Mouse (Mus musculus) gastrocnemius, adult 2 months (tissue): ENCODE measurements at regions not wholly inside any gene's neighbourhood (a gene's known extent, or its start where the extent isn't known, plus 50 kb on each side); places are given as distances from the start of the nearest gene placed in this dataset.

Experiments
- DNase-seq: peaks from one replicate; pipeline ENCODE4 v3.0.0; 2022
- H3K27ac ChIP-seq: fragments of 200-600 bp; 2 replicates; pipeline ENCODE4 v1.8.1; 2022; ENCODE audit warnings: mild to moderate bottlenecking
- H3K4me3 ChIP-seq: fragments of 200-600 bp; 2 replicates; pipeline ENCODE4 v1.8.1; 2022; ENCODE audit warnings: mild to moderate bottlenecking, moderate library complexity
- CTCF ChIP-seq: fragments of 200-600 bp; IDR thresholded peaks from 2 replicates; pipeline ENCODE4 v1.8.1; 2022; ENCODE audit warnings: antibody characterized with exemption, mild to moderate bottlenecking, moderate library complexity
- intact Hi-C: fragments of 180-260 bp; cut with DNase I; formaldehyde crosslinking; loops from one replicate; pipeline ENCODE4 v1.15.1; 2025

- intact Hi-C loops = no loop called here
- no peak for TF ChIP-seq CTCF
- no peak for DNase-seq
- Histone ChIP-seq H3K4me3 (no peak overlapping the region), H3K27ac (no peak overlapping the region)
These were observed 345.8 kb downstream of the Arl4a start for GRCm38 (mm10) chr12:39692043-39692442.

- no peak for DNase-seq
- TF ChIP-seq CTCF = no peak
- Histone ChIP-seq H3K27ac (no peak overlapping the region), H3K4me3 (no peak overlapping the region)
- intact Hi-C loops = no loop called here
These were observed 352.4 kb downstream of the Arl4a start for GRCm38 (mm10) chr12:39685399-39685798.

GRCm38 (mm10) chr12:39682121-39682520 lies 355.7 kb downstream of the Arl4a start:
- intact Hi-C loops = no loop called here

GRCm38 (mm10) chr12:39675608-39676007 lies 362.2 kb downstream of the Arl4a start:
- TF ChIP-seq CTCF = no peak
- Histone ChIP-seq H3K27ac (no peak overlapping the region), H3K4me3 (no peak overlapping the region)
- intact Hi-C loops = no loop called here
- DNase-seq = no peak

More at GRCm38 (mm10) chr12:39682121-39682520, 355.7 kb downstream of the Arl4a start:
- TF ChIP-seq CTCF = no peak
- no peak for DNase-seq
- no peak overlapping the region for H3K4me3 ChIP-seq
- H3K27ac ChIP-seq = no peak overlapping the region

GRCm38 (mm10) chr12:39667701-39668100 lies 370.1 kb downstream of the Arl4a start:
- intact Hi-C loops = no loop called here
- no peak for TF ChIP-seq CTCF
- H3K4me3 ChIP-seq = no peak overlapping the region
- no peak overlapping the region for H3K27ac ChIP-seq
- DNase-seq = no peak

- TF ChIP-seq CTCF = peak; percentile 72
- intact Hi-C loops = loop anchor here (2.0 kb wide), 1 partner anchor 371 kb away; no protein-coding TSS in a partner anchor
- peak; percentile 59 for DNase-seq
These were observed 372.4 kb downstream of the Arl4a start for GRCm38 (mm10) chr12:39665448-39665847.

GRCm38 (mm10) chr12:39660420-39660819 lies 377.4 kb downstream of the Arl4a start:
- DNase-seq = no peak
- no peak for TF ChIP-seq CTCF
- Histone ChIP-seq H3K27ac (no peak overlapping the region), H3K4me3 (no peak overlapping the region)
- intact Hi-C loops = no loop called here

More at GRCm38 (mm10) chr12:39665448-39665847, 372.4 kb downstream of the Arl4a start:
- H3K4me3 ChIP-seq = no peak overlapping the region
- no peak overlapping the region for H3K27ac ChIP-seq

GRCm38 (mm10) chr12:39656606-39657005 lies 381.2 kb downstream of the Arl4a start:
- Histone ChIP-seq H3K27ac (no peak overlapping the region), H3K4me3 (no peak overlapping the region)
- DNase-seq = no peak
- intact Hi-C loops = no loop called here
- no peak for TF ChIP-seq CTCF

- Histone ChIP-seq H3K27ac (no peak overlapping the region), H3K4me3 (no peak overlapping the region)
- DNase-seq = no peak
- intact Hi-C loops = no loop called here
- TF ChIP-seq CTCF = no peak
These were observed 388.9 kb downstream of the Arl4a start for GRCm38 (mm10) chr12:39648952-39649351.

GRCm38 (mm10) chr12:39646556-39646955 lies 391.3 kb downstream of the Arl4a start:
- DNase-seq = no peak
- TF ChIP-seq CTCF = no peak
- intact Hi-C loops = no loop called here
- no peak overlapping the region for H3K4me3 ChIP-seq
- no peak overlapping the region for H3K27ac ChIP-seq

GRCm38 (mm10) chr12:39645581-39645980 lies 392.2 kb downstream of the Arl4a start:
- TF ChIP-seq CTCF = no peak
- Histone ChIP-seq H3K4me3 (no peak overlapping the region), H3K27ac (no peak overlapping the region)
- DNase-seq = no peak
- intact Hi-C loops = no loop called here

GRCm38 (mm10) chr12:39639246-39639645 lies 398.6 kb downstream of the Arl4a start:
- Histone ChIP-seq H3K27ac (no peak overlapping the region), H3K4me3 (no peak overlapping the region)
- no peak for DNase-seq
- intact Hi-C loops = no loop called here
- no peak for TF ChIP-seq CTCF

GRCm38 (mm10) chr12:39634337-39634736 lies 403.5 kb downstream of the Arl4a start:
- TF ChIP-seq CTCF = no peak
- no peak for DNase-seq
- Histone ChIP-seq H3K4me3 (no peak overlapping the region), H3K27ac (no peak overlapping the region)
- intact Hi-C loops = no loop called here

- intact Hi-C loops = no loop called here
- H3K4me3 ChIP-seq = no peak overlapping the region
- peak; percentile 14; the same call in 1 of the 2 replicates for TF ChIP-seq CTCF
- H3K27ac ChIP-seq = no peak overlapping the region
- DNase-seq = no peak
These were observed 416.6 kb downstream of the Arl4a start for GRCm38 (mm10) chr12:39621266-39621665.
